11 mouse cellular contexts compared by ENCODE assay signal in genomic region chr6:33094671-33095233, GRCm38 (mm10). TPM values are rescaled to one million over a fixed set of nuclear protein-coding genes. Genes with fewer than 3 reads are reported as not detected.
DNase-seq lines count a peak whose midpoint lies in the region; ATAC-seq and TF ChIP-seq lines count a peak whose summit lies in the region.
"Had no signal": no experiment of that assay in that cellular context is flagged by ENCODE, and none has a peak within 500 bp of the region (broad histone marks: within the 10 kb centered on the region; RNA-seq: fewer than 3 reads in every experiment).

No protein-coding gene starts in this region.

- no peak overlapping the region for H3K9ac ChIP-seq in hindbrain, embryonic 11.5 days (ENCODE audit: low read depth, low read length)
- no peak overlapping the region for H3K9ac ChIP-seq in neural tube, embryonic 12.5 days
- H3K9ac ChIP-seq: heart, embryonic 15.5 days; liver, embryonic 13.5 days had no signal

- 44% methylated on average over 8 of the region's 8 CpGs for WGBS in hindbrain, embryonic 11.5 days
- 28% methylated on average over 8 of the region's 8 CpGs for WGBS in neural tube, embryonic 12.5 days

- intact Hi-C loops in left cerebral cortex, postnatal 36 days (cut with DNase I), result no loop called here

- H3K4me1 ChIP-seq in hindbrain, embryonic 11.5 days (replicated peaks; ENCODE audit: control insufficient read depth, insufficient read depth, low read length), result 0 out of 2 replicates have a peak, but pooled peaks cover 2% of the 10 kb centered on the region
- H3K4me1 ChIP-seq in neural tube, embryonic 12.5 days, result peaks cover 13% of the 10 kb centered on the region
- H3K4me1 ChIP-seq: heart, embryonic 15.5 days; liver, embryonic 13.5 days had no signal

- TF ChIP-seq CTCF in brain, embryonic 14.5 days (IDR thresholded peaks at IDR 0.05; ENCODE audit: borderline replicate concordance, extremely low read depth, insufficient read depth, insufficient read length), result no peak

- H3K27ac ChIP-seq in hindbrain, embryonic 11.5 days (ENCODE audit: low read depth, low read length), result 0 out of 2 replicates have a peak overlapping the region, but pooled peaks have one; percentile 13
- no peak overlapping the region for H3K27ac ChIP-seq in neural tube, embryonic 12.5 days
- H3K27ac ChIP-seq: heart, embryonic 15.5 days; liver, embryonic 13.5 days; macrophage had no signal

- peak; percentile 4 for DNase-seq in left cerebral cortex, adult 11 months (ENCODE audit: low spot score)
- DNase-seq in left cerebral cortex, postnatal 36 days (ENCODE audit: low spot score in 2 of 2), result no peak
- peak; percentile 57 for DNase-seq in brain, embryonic 14.5 days (ENCODE audit: low read depth)
- peak; percentile 19 for DNase-seq in hindbrain, embryonic 11.5 days (ENCODE audit: low spot score)
- DNase-seq in adrenal gland, postnatal 4 days (ENCODE audit: low spot score in 2 of 2), result no peak
- DNase-seq in testis, postnatal 14 days (ENCODE audit: low spot score), result no peak
- DNase-seq: kidney, adult 18-20 months; liver, embryonic 13.5 days had no signal

- no peak overlapping the region for H3K4me3 ChIP-seq in hindbrain, embryonic 11.5 days (ENCODE audit: low read depth, low read length)
- H3K4me3 ChIP-seq in neural tube, embryonic 12.5 days, result no peak overlapping the region
- H3K4me3 ChIP-seq: heart, embryonic 15.5 days; liver, embryonic 13.5 days had no signal

- no peaks in the 10 kb centered on the region for H3K9me3 ChIP-seq in hindbrain, embryonic 11.5 days (ENCODE audit: control insufficient read depth, low read length)
- H3K9me3 ChIP-seq in neural tube, embryonic 12.5 days, result no peaks in the 10 kb centered on the region
- H3K9me3 ChIP-seq: heart, embryonic 15.5 days; liver, embryonic 13.5 days had no signal

- TF ChIP-seq POLR2A in brain, embryonic 14.5 days (IDR thresholded peaks at IDR 0.05; ENCODE audit: borderline replicate concordance, extremely low read depth, insufficient read depth, insufficient read length, poor library complexity, severe bottlenecking), result no peak

- 0 out of 2 replicates have a peak, but pooled peaks have one; percentile 61 for ATAC-seq in hindbrain, embryonic 11.5 days (ENCODE audit: low FRiP score)
- ATAC-seq in neural tube, embryonic 12.5 days (ENCODE audit: low FRiP score, low read depth), result 0 out of 2 replicates have a peak, but pooled peaks have one; percentile 17

- H3K4me2 ChIP-seq in hindbrain, embryonic 11.5 days (replicated peaks; ENCODE audit: low read depth, low read length), result no peak overlapping the region
- peak overlapping the region; percentile 12; the same call in 1 of the 2 replicates for H3K4me2 ChIP-seq in neural tube, embryonic 12.5 days (replicated peaks)
- H3K4me2 ChIP-seq: heart, embryonic 15.5 days; liver, embryonic 13.5 days had no signal

- H3K27me3 ChIP-seq in hindbrain, embryonic 11.5 days (ENCODE audit: control insufficient read depth, insufficient read depth, low read length), result no peaks in the 10 kb centered on the region
- no peaks in the 10 kb centered on the region for H3K27me3 ChIP-seq in neural tube, embryonic 12.5 days (replicated peaks)
- H3K27me3 ChIP-seq: heart, embryonic 15.5 days; liver, embryonic 13.5 days had no signal

- H3K36me3 ChIP-seq in hindbrain, embryonic 11.5 days (ENCODE audit: control insufficient read depth, insufficient read depth, low read length), result no peaks in the 10 kb centered on the region
- H3K36me3 ChIP-seq in neural tube, embryonic 12.5 days, result no peaks in the 10 kb centered on the region
- H3K36me3 ChIP-seq: heart, embryonic 15.5 days; liver, embryonic 13.5 days had no signal

RNA-seq across cellular contexts. Expression of gene Chchd3, which starts 34.7 kb away (rescaled TPM):
- total RNA-seq in left cerebral cortex, postnatal 36 days (2021), result 10 to 100 TPM; 79.9 to 89.4 TPM
- polyA plus RNA-seq in brain, embryonic 14.5 days (2012; rRNA removed), result 84.4 and 85.6 TPM in 2 replicates
- 141 and 142 TPM in 2 replicates for polyA plus RNA-seq in hindbrain, embryonic 11.5 days (2014; fragmentation: Nextera tagmentation; extraction: Ambion mirVana)
- polyA plus RNA-seq in neural tube, embryonic 12.5 days (2016; fragmentation: Nextera tagmentation; extraction: Ambion mirVana), result 108 and 115 TPM in 2 replicates
- total RNA-seq in adrenal gland, postnatal 4 days (2021), result 100 to 1,000 TPM; 166 to 183 TPM

Comparison
In these comparisons a context has a peak if more than half of its experiments do, and no peak if none do; other contexts are left out.
1. DNase-seq: peak in left cerebral cortex, adult 11 months (single experiment), brain, embryonic 14.5 days (single experiment) and hindbrain, embryonic 11.5 days (single experiment); none in left cerebral cortex, postnatal 36 days (0 of 2), adrenal gland, postnatal 4 days (0 of 2) and testis, postnatal 14 days (single experiment).